Mouse (Mus musculus): ENCODE measurements around the gene Padi6. TPM values are rescaled to one million over a fixed set of nuclear protein-coding genes. Genes with fewer than 3 reads are reported as not detected.
A peak's percentile ranks its signal among the peaks of the same experiment; 100 is the strongest.

Padi6 gene
- total and polyA plus RNA-seq, 2 experiments from 2014 or later: not detected

DNA sequence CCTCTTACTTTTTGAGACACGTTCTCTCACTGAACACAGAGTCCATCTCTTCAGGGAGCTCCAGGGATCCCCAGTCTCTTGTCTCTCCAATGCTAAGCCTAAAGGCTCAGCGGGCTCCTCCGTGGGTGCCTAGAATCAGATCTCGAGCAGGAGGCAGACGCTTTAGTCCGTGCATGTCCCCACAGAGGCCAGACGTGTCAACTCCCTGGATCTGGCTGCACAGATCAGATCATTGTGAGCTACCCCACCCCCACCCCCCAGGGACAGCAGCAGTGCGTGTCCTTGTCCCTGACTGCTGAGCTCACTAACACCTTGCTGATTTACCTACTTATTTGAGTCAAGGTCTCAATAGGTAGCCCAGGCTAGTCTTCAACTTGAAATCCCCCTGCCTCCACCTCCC, 58.8 kb downstream of the Padi6 start:
- peak overlapping the region; percentile 32; the same call in 1 of the 2 replicates for H3K4me2 ChIP-seq (ENCODE audit: low read depth, low read length)
- no peaks in the 10 kb centered on the region for H3K9me3 ChIP-seq (replicated peaks; ENCODE audit: control insufficient read depth, low read length)
- no peaks in the 10 kb centered on the region for H3K27me3 ChIP-seq (ENCODE audit: control insufficient read depth, insufficient read depth, low read length)
- H3K4me1 ChIP-seq (ENCODE audit: control insufficient read depth, insufficient read depth): peaks cover 12% of the 10 kb centered on the region; the same call in 1 of the 2 replicates
- no peaks in the 10 kb centered on the region for H3K36me3 ChIP-seq (replicated peaks; ENCODE audit: control insufficient read depth, insufficient read depth, low read length)
- TF ChIP-seq EP300 (IDR thresholded peaks at IDR 0.05; ENCODE audit: low read depth): no peak
- no peak for TF ChIP-seq CTCF (IDR thresholded peaks at IDR 0.05; ENCODE audit: low read depth)
- WGBS: 30% methylated on average over 8 of the region's 8 CpGs
- DNase-seq (ENCODE audit: low spot score): no peak
- no peak overlapping the region for H3K9ac ChIP-seq (replicated peaks; ENCODE audit: low read depth, low read length)
- H3K4me3 ChIP-seq (ENCODE audit: low read depth, low read length): no peak overlapping the region
- H3K27ac ChIP-seq (ENCODE audit: low read depth): no peak overlapping the region
- ATAC-seq (ENCODE audit: insufficient read depth, low read depth): no peak

DNA sequence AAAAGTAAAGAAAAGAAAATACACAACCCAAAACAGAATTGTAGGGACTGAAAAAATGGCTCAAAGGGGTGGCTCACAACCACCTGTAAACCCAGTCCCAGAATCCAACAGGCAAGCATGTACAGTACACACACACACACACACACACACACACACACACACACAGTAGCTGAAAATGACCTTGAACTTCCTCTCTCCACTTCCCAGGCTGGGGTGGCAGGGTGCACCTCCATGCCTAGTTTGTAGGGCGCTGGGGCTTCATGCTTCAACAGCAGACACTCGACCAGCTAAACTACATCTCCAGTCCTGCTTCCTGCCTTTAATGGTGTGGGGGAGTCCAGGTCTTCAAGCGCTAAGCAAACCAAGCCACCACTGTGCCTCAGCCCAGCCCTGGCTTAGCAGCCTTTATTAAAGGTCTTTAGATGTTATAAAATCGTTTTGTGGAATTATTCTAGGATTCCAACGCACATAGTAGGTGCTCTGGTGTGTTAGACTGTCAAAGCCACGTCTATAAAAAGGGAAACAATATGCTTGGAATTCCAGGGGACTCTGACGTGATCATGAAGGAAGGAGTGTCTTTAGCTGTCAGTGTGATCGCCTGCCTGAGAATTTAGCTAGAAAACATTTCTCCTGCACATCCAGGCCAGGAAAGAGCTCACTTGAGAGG, 61.6 kb downstream of the Padi6 start:
- H3K36me3 ChIP-seq (replicated peaks; ENCODE audit: control insufficient read depth, insufficient read depth, low read length): no peaks in the 10 kb centered on the region
- no peaks in the 10 kb centered on the region for H3K9me3 ChIP-seq (replicated peaks; ENCODE audit: control insufficient read depth, low read length)
- 34% methylated on average over 8 of the region's 8 CpGs for WGBS
- peaks cover 12% of the 10 kb centered on the region; the same call in 1 of the 2 replicates for H3K4me1 ChIP-seq (ENCODE audit: control insufficient read depth, insufficient read depth)
- H3K27me3 ChIP-seq (ENCODE audit: control insufficient read depth, insufficient read depth, low read length): no peaks in the 10 kb centered on the region
- no peak overlapping the region for H3K4me3 ChIP-seq (ENCODE audit: low read depth, low read length)
- H3K27ac ChIP-seq (ENCODE audit: low read depth): no peak overlapping the region
- DNase-seq (ENCODE audit: low spot score) (no peak), ATAC-seq (ENCODE audit: insufficient read depth, low read depth) (no peak)
- H3K4me2 ChIP-seq (ENCODE audit: low read depth, low read length): no peak overlapping the region
- H3K9ac ChIP-seq (replicated peaks; ENCODE audit: low read depth, low read length): no peak overlapping the region
- TF ChIP-seq CTCF (IDR thresholded peaks at IDR 0.05; ENCODE audit: low read depth) (no peak), EP300 (IDR thresholded peaks at IDR 0.05; ENCODE audit: low read depth) (no peak)

DNA sequence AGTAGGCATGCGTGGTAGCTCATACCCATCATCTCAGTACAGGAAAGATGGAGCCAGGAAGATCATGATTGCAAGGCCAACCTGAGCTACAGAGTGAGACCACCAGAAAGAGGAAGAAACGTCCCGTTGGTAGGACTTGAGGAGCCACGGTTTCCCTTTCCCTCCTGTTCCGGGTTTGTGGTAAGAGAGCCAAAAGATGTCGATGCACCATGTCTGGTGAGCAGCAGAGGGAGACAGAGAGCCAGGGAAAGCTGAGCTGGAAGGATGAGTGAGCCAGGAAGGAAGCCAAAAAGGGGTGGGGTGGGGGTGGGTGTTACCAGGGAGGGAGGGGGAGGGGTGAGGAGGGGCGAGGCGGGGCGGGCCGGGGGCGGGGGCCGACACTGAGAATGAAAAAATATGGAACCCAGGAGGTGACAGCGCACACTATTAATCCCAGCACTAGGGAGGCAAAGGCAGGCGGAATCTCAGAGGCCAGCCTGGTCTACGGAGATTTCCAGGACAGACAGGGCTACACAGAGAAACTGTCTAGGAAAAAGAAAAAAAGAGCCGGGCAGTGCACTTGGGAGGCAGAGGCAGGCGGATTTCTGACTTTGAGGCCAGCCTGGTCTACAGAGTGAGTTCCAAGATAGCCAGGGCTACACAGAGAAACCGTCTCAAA, 62.6 kb downstream of the Padi6 start:
- ATAC-seq (ENCODE audit: insufficient read depth, low read depth): no peak
- TF ChIP-seq EP300 (IDR thresholded peaks at IDR 0.05; ENCODE audit: low read depth): no peak
- peak; percentile 91 for TF ChIP-seq CTCF (IDR thresholded peaks at IDR 0.05; ENCODE audit: low read depth)
- no peak overlapping the region for H3K27ac ChIP-seq (ENCODE audit: low read depth)
- no peaks in the 10 kb centered on the region for H3K36me3 ChIP-seq (replicated peaks; ENCODE audit: control insufficient read depth, insufficient read depth, low read length)
- H3K4me1 ChIP-seq (ENCODE audit: control insufficient read depth, insufficient read depth): peaks cover 10% of the 10 kb centered on the region; the same call in 1 of the 2 replicates
- DNase-seq (ENCODE audit: low spot score): peak; percentile 79
- no peak overlapping the region for H3K9ac ChIP-seq (replicated peaks; ENCODE audit: low read depth, low read length)
- no peaks in the 10 kb centered on the region for H3K9me3 ChIP-seq (replicated peaks; ENCODE audit: control insufficient read depth, low read length)
- H3K27me3 ChIP-seq (ENCODE audit: control insufficient read depth, insufficient read depth, low read length): no peaks in the 10 kb centered on the region
- 21% methylated on average over 16 of the region's 18 CpGs for WGBS
- H3K4me3 ChIP-seq (ENCODE audit: low read depth, low read length): no peak overlapping the region
- H3K4me2 ChIP-seq (ENCODE audit: low read depth, low read length): peak overlapping the region; percentile 48

DNA sequence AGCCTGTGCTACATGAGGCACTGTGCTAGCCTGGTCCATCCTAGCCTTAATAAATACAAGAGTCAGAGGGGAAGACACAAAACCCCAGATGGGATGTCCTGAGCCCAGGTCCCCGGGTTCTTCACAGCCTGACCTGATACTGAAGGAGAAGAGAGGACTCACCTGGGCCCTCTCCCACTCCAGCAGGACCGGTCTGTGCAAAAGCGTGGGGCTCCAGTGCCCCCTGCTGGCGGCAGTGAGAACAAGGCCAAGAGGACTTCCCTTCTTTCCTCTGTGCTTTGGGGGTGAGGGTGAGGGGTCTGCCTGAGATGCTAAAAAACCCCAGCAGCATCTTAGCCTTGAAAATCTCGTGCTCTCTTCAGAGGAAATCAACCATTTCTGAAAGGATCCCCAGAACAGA, 63.4 kb downstream of the Padi6 start:
- no peak for TF ChIP-seq EP300 (IDR thresholded peaks at IDR 0.05; ENCODE audit: low read depth)
- TF ChIP-seq CTCF (IDR thresholded peaks at IDR 0.05; ENCODE audit: low read depth): peak; percentile 71
- no peak overlapping the region for H3K4me3 ChIP-seq (ENCODE audit: low read depth, low read length)
- H3K9me3 ChIP-seq (replicated peaks; ENCODE audit: control insufficient read depth, low read length): no peaks in the 10 kb centered on the region
- H3K4me1 ChIP-seq (ENCODE audit: control insufficient read depth, insufficient read depth): peaks cover 2% of the 10 kb centered on the region; the same call in 1 of the 2 replicates
- ATAC-seq (ENCODE audit: insufficient read depth, low read depth) (peak; percentile 20; the same call in 1 of the 2 replicates), DNase-seq (ENCODE audit: low spot score) (no peak)
- H3K27ac ChIP-seq (ENCODE audit: low read depth): no peak overlapping the region
- no peak overlapping the region for H3K4me2 ChIP-seq (ENCODE audit: low read depth, low read length)
- no peaks in the 10 kb centered on the region for H3K36me3 ChIP-seq (replicated peaks; ENCODE audit: control insufficient read depth, insufficient read depth, low read length)
- no peaks in the 10 kb centered on the region for H3K27me3 ChIP-seq (ENCODE audit: control insufficient read depth, insufficient read depth, low read length)
- 20% methylated on average over 5 of the region's 5 CpGs for WGBS
- no peak overlapping the region for H3K9ac ChIP-seq (replicated peaks; ENCODE audit: low read depth, low read length)

Small RNA genes within 50 kb of the gene (microRNA-seq; reads per million reads assigned to microRNA genes)
- gene Gm23045: not detected
- not detected for gene Gm25951

Other genes with a start within 250 kb of the Padi6 start
- gene Arhgef10l, start 76.6 kb downstream of the Padi6 start, total RNA-seq (2014; rRNA removed; ENCODE audit: low replicate concordance): 46.8 and 52.8 TPM in 2 replicates
- gene Arhgef10l, start 76.6 kb downstream of the Padi6 start, polyA plus RNA-seq (2015; fragmentation: Nextera tagmentation; extraction: Ambion mirVana): 12.1 and 15.4 TPM in 2 replicates
- 36.4 and 36.9 TPM in 2 replicates for gene Rcc2, start 42.1 kb downstream of the Padi6 start, total RNA-seq (2014; rRNA removed; ENCODE audit: low replicate concordance)
- 4.4 and 4.8 TPM in 2 replicates for gene Rcc2, start 42.1 kb downstream of the Padi6 start, polyA plus RNA-seq (2015; fragmentation: Nextera tagmentation; extraction: Ambion mirVana)
- 2.4 and 2.7 TPM in 2 replicates for gene Padi4, start 31.6 kb upstream of the Padi6 start, total RNA-seq (2014; rRNA removed; ENCODE audit: low replicate concordance)
- gene Padi4, start 31.6 kb upstream of the Padi6 start, polyA plus RNA-seq (2015; fragmentation: Nextera tagmentation; extraction: Ambion mirVana): 1.1 and 1.2 TPM in 2 replicates
- gene Padi3, start 68.0 kb upstream of the Padi6 start, total RNA-seq (2014; rRNA removed; ENCODE audit: low replicate concordance): 0.04 TPM in 1 of 2 replicates, not detected in the other
- 0.11 TPM in 2 replicates for gene Padi3, start 68.0 kb upstream of the Padi6 start, polyA plus RNA-seq (2015; fragmentation: Nextera tagmentation; extraction: Ambion mirVana)
- not detected in 2 replicates for gene Padi1, start 103.1 kb upstream of the Padi6 start, total RNA-seq (2014; rRNA removed; ENCODE audit: low replicate concordance)
- gene Padi1, start 103.1 kb upstream of the Padi6 start, polyA plus RNA-seq (2015; fragmentation: Nextera tagmentation; extraction: Ambion mirVana): 0.04 TPM in 1 of 2 replicates, not detected in the other
- gene Padi2, start 163.7 kb upstream of the Padi6 start, total RNA-seq (2014; rRNA removed; ENCODE audit: low replicate concordance): 0.31 TPM in 1 of 2 replicates, not detected in the other
- gene Padi2, start 163.7 kb upstream of the Padi6 start, polyA plus RNA-seq (2015; fragmentation: Nextera tagmentation; extraction: Ambion mirVana): 0.18 and 0.44 TPM in 2 replicates
- 893 and 947 TPM in 2 replicates for gene Sdhb, start 218.6 kb upstream of the Padi6 start, total RNA-seq (2014; rRNA removed; ENCODE audit: low replicate concordance)
- gene Sdhb, start 218.6 kb upstream of the Padi6 start, polyA plus RNA-seq (2015; fragmentation: Nextera tagmentation; extraction: Ambion mirVana): 1,828 and 1,869 TPM in 2 replicates
- gene Atp13a2, start 244.2 kb upstream of the Padi6 start, total RNA-seq (2014; rRNA removed; ENCODE audit: low replicate concordance): 45.8 and 47.7 TPM in 2 replicates
- gene Atp13a2, start 244.2 kb upstream of the Padi6 start, polyA plus RNA-seq (2015; fragmentation: Nextera tagmentation; extraction: Ambion mirVana): 18.8 and 19.3 TPM in 2 replicates

Data from heart, postnatal 0 days (tissue).